Mouse (Mus musculus) midbrain, embryonic 16.5 days (tissue): ENCODE data around the gene Glb1. TPM values are rescaled to one million over a fixed set of nuclear protein-coding genes. Genes with fewer than 3 reads are reported as not detected.

Experiments
- ATAC-seq: fragments of 200-750 bp; cut with Nextera tagmentation; 2 replicates; pipeline ENCODE4 v1.8.0; 2017; ENCODE audit warnings: moderate TSS enrichment
- H3K27ac ChIP-seq: fragments of 300-500 bp; sonication (generic); 2 replicates; pipeline ENCODE4 v1.5.1; 2014; ENCODE audit warnings: mild to moderate bottlenecking, low read length, mixed read lengths
- H3K27me3 ChIP-seq: fragments of 300-500 bp; sonication (generic); 2 replicates; pipeline ENCODE4 v1.6.1; 2014; ENCODE audit warnings: low read depth, low read length, mixed read lengths; ENCODE audit not compliant: control insufficient read depth, insufficient read depth
- H3K36me3 ChIP-seq: fragments of 300-500 bp; sonication (generic); 2 replicates; pipeline ENCODE4 v1.6.1; 2014; ENCODE audit warnings: mild to moderate bottlenecking, low read length, moderate library complexity, mixed read lengths; ENCODE audit not compliant: control insufficient read depth, insufficient read depth
- H3K4me1 ChIP-seq: fragments of 300-500 bp; sonication (generic); 2 replicates; pipeline ENCODE4 v1.6.1; 2014; ENCODE audit warnings: mild to moderate bottlenecking, low read length, mixed read lengths; ENCODE audit not compliant: control insufficient read depth, insufficient read depth
- H3K4me2 ChIP-seq: fragments of 300-500 bp; sonication (generic); 2 replicates; pipeline ENCODE4 v1.6.1; 2014; ENCODE audit warnings: mild to moderate bottlenecking, low read length, mixed read lengths
- H3K4me3 ChIP-seq: fragments of 300-500 bp; sonication (generic); 2 replicates; pipeline ENCODE4 v1.5.1; 2014; ENCODE audit warnings: low read depth, mild to moderate bottlenecking, low read length, moderate library complexity, mixed read lengths
- H3K9ac ChIP-seq: fragments of 300-500 bp; sonication (generic); 2 replicates; pipeline ENCODE4 v1.6.1; 2014; ENCODE audit warnings: low read depth, low read length, mixed read lengths
- H3K9me3 ChIP-seq: fragments of 300-500 bp; sonication (generic); replicated peaks from 2 replicates; pipeline ENCODE4 v1.6.1; 2014; ENCODE audit warnings: mild to moderate bottlenecking, low read length, mixed read lengths; ENCODE audit not compliant: control insufficient read depth, poor library complexity, severe bottlenecking
- WGBS: fragments of 180-500 bp; shearing (Covaris S2); extraction: QIAGEN DNeasy Blood & Tissue Kit; methylation state at CpG from one replicate; pipeline ENCODE4 v1.1.7; 2014; 5-methylcytosine and 5-hydroxymethylcytosine counted together
- polyA plus RNA-seq: library from polyadenylated mRNA; unstranded; fragments of >200 nt; fragmentation: Nextera tagmentation; extraction: Ambion mirVana; gene quantifications from 2 replicates; pipeline ENCODE4 v1.2.1, GENCODE M21; 2015

The Glb1 gene
- polyA plus RNA-seq, 1 experiment from 2014 or later, result 30.5 TPM

GRCm38 (mm10) chr9:114410313-114410862, 9.5 kb downstream of the Glb1 start:
- Histone ChIP-seq H3K4me3 (no peak overlapping the region), H3K9ac (no peak overlapping the region), H3K4me1 (no peaks in the 10 kb centered on the region), H3K4me2 (no peak overlapping the region), H3K27me3 (no peaks in the 10 kb centered on the region), H3K36me3 (peaks cover 26% of the 10 kb centered on the region), H3K9me3 (no peaks in the 10 kb centered on the region), H3K27ac (no peak overlapping the region)
- no peak for ATAC-seq
- 96% methylated on average over 11 of the region's 11 CpGs for WGBS

DNA sequence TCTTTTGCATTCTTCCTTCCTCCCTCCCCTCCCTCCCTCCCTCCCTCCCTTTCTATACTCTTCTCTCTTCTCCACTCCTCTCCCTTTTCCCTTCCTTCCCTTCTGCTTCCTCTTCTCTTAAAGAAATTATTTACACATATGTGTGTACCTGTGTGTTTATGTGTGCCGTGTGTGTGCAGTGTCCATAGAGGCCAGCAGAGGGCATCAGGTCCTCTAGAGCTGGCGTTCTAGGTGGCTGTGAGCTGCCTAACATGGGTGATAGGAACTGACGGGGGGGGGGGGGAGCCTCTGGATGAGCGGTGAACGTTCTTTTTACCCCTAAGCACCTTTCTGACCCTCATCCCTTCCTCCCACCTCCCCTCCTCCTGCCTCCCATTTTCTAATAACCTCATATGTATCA, 10.4 kb downstream of the Glb1 start:
- no peak for ATAC-seq
- 83% methylated on average over 5 of the region's 5 CpGs for WGBS
- Histone ChIP-seq H3K4me1 (no peaks in the 10 kb centered on the region), H3K4me2 (no peak overlapping the region), H3K9me3 (no peaks in the 10 kb centered on the region), H3K9ac (no peak overlapping the region), H3K4me3 (no peak overlapping the region), H3K27me3 (no peaks in the 10 kb centered on the region), H3K27ac (no peak overlapping the region), H3K36me3 (0 out of 2 replicates have a peak, but pooled peaks cover 17% of the 10 kb centered on the region)

DNA sequence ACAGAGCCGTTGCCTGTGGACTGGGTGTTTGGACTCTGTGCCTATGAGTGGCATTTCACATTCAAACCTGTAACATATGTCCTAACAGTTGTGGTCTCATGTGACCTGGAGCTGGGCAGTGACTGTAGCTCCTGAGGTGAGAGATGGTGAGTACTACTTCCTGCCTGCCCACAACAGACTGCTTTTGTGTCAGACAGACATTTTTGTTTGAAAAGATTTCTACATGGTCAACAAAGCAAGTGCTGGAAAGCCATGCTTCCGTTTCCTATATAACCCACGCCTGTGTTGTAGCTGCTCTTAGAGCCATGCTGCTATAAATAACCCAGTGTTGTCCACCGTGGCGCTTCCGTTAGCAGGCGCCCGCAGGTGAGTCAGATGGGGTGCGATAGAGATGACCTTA, 11.5 kb downstream of the Glb1 start:
- Histone ChIP-seq H3K27me3 (no peaks in the 10 kb centered on the region), H3K9me3 (no peaks in the 10 kb centered on the region), H3K9ac (no peak overlapping the region), H3K36me3 (0 out of 2 replicates have a peak, but pooled peaks cover 11% of the 10 kb centered on the region), H3K4me2 (no peak overlapping the region), H3K27ac (no peak overlapping the region), H3K4me3 (no peak overlapping the region), H3K4me1 (no peaks in the 10 kb centered on the region)
- WGBS, result 91% methylated on average over 9 of the region's 9 CpGs
- no peak for ATAC-seq

DNA sequence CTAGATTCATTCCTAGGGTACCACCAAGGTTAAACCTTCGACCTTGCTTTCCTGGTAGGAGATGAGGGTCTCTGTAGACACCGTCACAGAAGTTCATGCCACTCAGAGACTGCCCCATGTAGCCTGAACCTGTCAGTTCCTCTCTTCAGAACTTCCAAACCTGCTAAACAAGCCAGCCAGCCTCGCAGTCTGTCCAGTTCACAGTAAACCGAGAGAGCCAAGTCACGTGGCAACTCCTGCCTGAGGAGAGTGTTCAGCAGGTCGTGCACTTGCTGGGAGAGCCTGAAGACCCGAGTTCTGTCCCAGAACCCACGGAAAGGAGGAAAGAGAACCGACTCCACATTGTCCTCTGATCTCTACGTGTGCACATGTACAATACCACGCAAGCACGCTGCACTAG, 13.0 kb downstream of the Glb1 start:
- ATAC-seq, result no peak
- WGBS, result 92% methylated on average over 12 of the region's 12 CpGs

GRCm38 (mm10) chr9:114415701-114416100, 14.8 kb downstream of the Glb1 start:
- Histone ChIP-seq H3K9me3 (no peaks in the 10 kb centered on the region), H3K4me1 (no peaks in the 10 kb centered on the region), H3K27ac (no peak overlapping the region), H3K9ac (no peak overlapping the region), H3K36me3 (no peaks in the 10 kb centered on the region), H3K27me3 (no peaks in the 10 kb centered on the region), H3K4me3 (no peak overlapping the region), H3K4me2 (no peak overlapping the region)
- WGBS, result 22% methylated on average over 11 of the region's 11 CpGs
- no peak; the same call in 1 of the 2 replicates for ATAC-seq

More for the DNA sequence above, 13.0 kb downstream of the Glb1 start:
- Histone ChIP-seq H3K27me3 (no peaks in the 10 kb centered on the region), H3K4me1 (no peaks in the 10 kb centered on the region), H3K4me2 (no peak overlapping the region), H3K36me3 (0 out of 2 replicates have a peak, but pooled peaks cover 7% of the 10 kb centered on the region), H3K9me3 (no peaks in the 10 kb centered on the region), H3K4me3 (no peak overlapping the region), H3K9ac (no peak overlapping the region), H3K27ac (no peak overlapping the region)

GRCm38 (mm10) chr9:114416646-114417517, 16.0 kb downstream of the Glb1 start:
- Histone ChIP-seq H3K9me3 (no peaks in the 10 kb centered on the region), H3K4me1 (no peaks in the 10 kb centered on the region), H3K4me3 (no peak overlapping the region), H3K36me3 (no peaks in the 10 kb centered on the region), H3K27me3 (no peaks in the 10 kb centered on the region), H3K4me2 (no peak overlapping the region), H3K27ac (no peak overlapping the region), H3K9ac (no peak overlapping the region)
- 92% methylated on average over 21 of the region's 21 CpGs for WGBS
- ATAC-seq, result no peak

DNA sequence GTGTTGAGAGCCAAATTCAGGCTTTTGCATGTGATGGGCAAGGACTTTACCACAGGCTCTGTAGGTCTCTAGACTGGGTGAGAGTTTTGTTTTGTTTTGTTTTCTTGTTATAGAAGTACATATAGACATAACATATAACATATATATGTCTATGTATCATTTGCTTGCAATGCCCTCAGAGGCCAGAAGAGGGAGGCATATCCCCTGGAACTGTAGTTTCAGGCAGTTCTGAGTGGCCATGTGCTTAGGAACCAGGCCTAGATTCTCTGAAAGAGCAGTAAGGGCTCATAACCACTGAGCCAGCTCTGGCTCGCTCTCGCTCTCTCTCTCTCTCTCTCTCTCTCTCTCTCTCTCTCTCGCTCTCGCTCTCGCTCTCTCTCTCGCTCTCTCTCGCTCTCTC, 17.3 kb downstream of the Glb1 start:
- H3K4me3 ChIP-seq, result no peak overlapping the region
- ATAC-seq, result no peak
- 85% methylated on average over 7 of the region's 7 CpGs for WGBS
- no peaks in the 10 kb centered on the region for H3K9me3 ChIP-seq
- H3K4me2 ChIP-seq, result no peak overlapping the region
- no peaks in the 10 kb centered on the region for H3K4me1 ChIP-seq
- no peak overlapping the region for H3K27ac ChIP-seq
- H3K36me3 ChIP-seq, result no peaks in the 10 kb centered on the region; the same call in 1 of the 2 replicates
- no peaks in the 10 kb centered on the region for H3K27me3 ChIP-seq
- H3K9ac ChIP-seq, result no peak overlapping the region

GRCm38 (mm10) chr9:114420443-114420842, 19.6 kb downstream of the Glb1 start:
- Histone ChIP-seq H3K36me3 (no peaks in the 10 kb centered on the region; the same call in 1 of the 2 replicates), H3K9ac (no peak overlapping the region), H3K27ac (no peak overlapping the region), H3K9me3 (no peaks in the 10 kb centered on the region), H3K4me2 (no peak overlapping the region), H3K27me3 (no peaks in the 10 kb centered on the region), H3K4me1 (no peaks in the 10 kb centered on the region), H3K4me3 (no peak overlapping the region)
- WGBS, result 78% methylated on average over 8 of the region's 8 CpGs
- ATAC-seq, result no peak

GRCm38 (mm10) chr9:114421045-114421444, 20.2 kb downstream of the Glb1 start:
- Histone ChIP-seq H3K9me3 (no peaks in the 10 kb centered on the region), H3K27me3 (no peaks in the 10 kb centered on the region), H3K4me1 (no peaks in the 10 kb centered on the region), H3K27ac (no peak overlapping the region), H3K4me2 (no peak overlapping the region), H3K4me3 (no peak overlapping the region), H3K9ac (no peak overlapping the region), H3K36me3 (no peaks in the 10 kb centered on the region; the same call in 1 of the 2 replicates)
- ATAC-seq, result no peak
- 71% methylated on average over 3 of the region's 3 CpGs for WGBS
